Mouse (Mus musculus) G1E-ER4 (cell line): ENCODE results near the gene Prss12. TPM values are rescaled to one million over a fixed set of nuclear protein-coding genes. Genes with fewer than 3 reads are reported as not detected.

Source experiments
- GATA1 ChIP-seq: IDR thresholded peaks from one replicate; pipeline ENCODE4 v1.8.0; 2012; ENCODE audit warnings: low read length, inconsistent platforms
- polyA plus RNA-seq: library from polyadenylated mRNA; stranded (reverse); fragments of >175 nt; gene quantifications from 2 replicates; pipeline ENCODE4 v1.2.3, GENCODE M21; 2012

The Prss12 gene
- polyA plus RNA-seq, 1 experiment: not detected

- TF ChIP-seq GATA1: no peak
These were observed 1.4 kb downstream of the Prss12 start for GRCm38 (mm10) chr3:123448096-123448495.

GRCm38 (mm10) chr3:123450107-123450506 is 3.4 kb downstream of the Prss12 start:
- TF ChIP-seq GATA1: no peak

GRCm38 (mm10) chr3:123452904-123453303 is 6.2 kb downstream of the Prss12 start:
- TF ChIP-seq GATA1: no peak

- TF ChIP-seq GATA1: no peak
These were observed 12.8 kb downstream of the Prss12 start for GRCm38 (mm10) chr3:123459492-123459891.

GRCm38 (mm10) chr3:123460436-123460835 is 13.7 kb downstream of the Prss12 start:
- TF ChIP-seq GATA1: no peak

- TF ChIP-seq GATA1: no peak
These were observed 15.6 kb downstream of the Prss12 start for GRCm38 (mm10) chr3:123462264-123462663.

- TF ChIP-seq GATA1: no peak
These were observed 30.1 kb downstream of the Prss12 start for GRCm38 (mm10) chr3:123476833-123477232.

- TF ChIP-seq GATA1: no peak
These were observed 34.6 kb downstream of the Prss12 start for GRCm38 (mm10) chr3:123481266-123481665.

- no peak for TF ChIP-seq GATA1
These were observed 45.1 kb downstream of the Prss12 start for GRCm38 (mm10) chr3:123491814-123492213.

GRCm38 (mm10) chr3:123493163-123493562 is 46.5 kb downstream of the Prss12 start:
- no peak for TF ChIP-seq GATA1

- no peak for TF ChIP-seq GATA1
These were observed 48.4 kb downstream of the Prss12 start for GRCm38 (mm10) chr3:123495088-123495487.

- TF ChIP-seq GATA1: no peak
These were observed 52.1 kb downstream of the Prss12 start for GRCm38 (mm10) chr3:123498787-123499186.

- no peak for TF ChIP-seq GATA1
These were observed 57.2 kb downstream of the Prss12 start for GRCm38 (mm10) chr3:123503943-123504342.

- TF ChIP-seq GATA1: no peak
These were observed 58.1 kb downstream of the Prss12 start for GRCm38 (mm10) chr3:123504783-123505182.

- no peak for TF ChIP-seq GATA1
These were observed 59.3 kb downstream of the Prss12 start for GRCm38 (mm10) chr3:123505778-123506667.

GRCm38 (mm10) chr3:123506699-123507662 is 60.3 kb downstream of the Prss12 start:
- TF ChIP-seq GATA1: no peak
